Mouse (Mus musculus): ENCODE results near the gene Clip3.

Gene Clip3

GRCm38 (mm10) chr7:30289071-30289713 is 2.3 kb upstream of the Clip3 start:
- no peaks in the 10 kb centered on the region for H3K9me3 ChIP-seq (ENCODE audit: low read length)
- no peaks in the 10 kb centered on the region for H3K36me3 ChIP-seq (ENCODE audit: insufficient read depth, low read length)
- H3K4me1 ChIP-seq (replicated peaks; ENCODE audit: low read depth, low read length), result peaks cover 61% of the 10 kb centered on the region
- H3K4me3 ChIP-seq (replicated peaks; ENCODE audit: low read length), result peak overlapping the region; percentile 50
- H3K27me3 ChIP-seq (ENCODE audit: insufficient read depth, low read length), result no peaks in the 10 kb centered on the region
- TF ChIP-seq NANOG (IDR thresholded peaks at IDR 0.05; ENCODE audit: borderline replicate concordance, low read length) (no peak), POU5F1 (IDR thresholded peaks at IDR 0.05; ENCODE audit: borderline replicate concordance, low read length) (no peak), CTCF (conservative IDR thresholded peaks at IDR 0.05; ENCODE audit: low read length) (no peak)

- Histone ChIP-seq H3K36me3 (ENCODE audit: insufficient read depth, low read length) (no peaks in the 10 kb centered on the region), H3K4me3 (replicated peaks; ENCODE audit: low read length) (peak overlapping the region; percentile 50), H3K9me3 (ENCODE audit: low read length) (no peaks in the 10 kb centered on the region), H3K4me1 (replicated peaks; ENCODE audit: low read depth, low read length) (peaks cover 61% of the 10 kb centered on the region), H3K27me3 (ENCODE audit: insufficient read depth, low read length) (no peaks in the 10 kb centered on the region)
- no peak for TF ChIP-seq CTCF (conservative IDR thresholded peaks at IDR 0.05; ENCODE audit: low read length)
Measured at GRCm38 (mm10) chr7:30289714-30290399, 1.7 kb upstream of the Clip3 start.

GRCm38 (mm10) chr7:30293795-30294194 is 2.3 kb downstream of the Clip3 start:
- H3K4me3 ChIP-seq (replicated peaks; ENCODE audit: low read length), result no peak overlapping the region
- TF ChIP-seq POU5F1 (IDR thresholded peaks at IDR 0.05; ENCODE audit: borderline replicate concordance, low read length), result no peak
- TF ChIP-seq CTCF (conservative IDR thresholded peaks at IDR 0.05; ENCODE audit: low read length), result no peak
- no peak for TF ChIP-seq NANOG (IDR thresholded peaks at IDR 0.05; ENCODE audit: borderline replicate concordance, low read length)
- H3K36me3 ChIP-seq (ENCODE audit: insufficient read depth, low read length), result 0 out of 2 replicates have a peak, but pooled peaks cover 4% of the 10 kb centered on the region
- peaks cover 57% of the 10 kb centered on the region for H3K4me1 ChIP-seq (replicated peaks; ENCODE audit: low read depth, low read length)
- no peaks in the 10 kb centered on the region for H3K9me3 ChIP-seq (ENCODE audit: low read length)
- no peaks in the 10 kb centered on the region for H3K27me3 ChIP-seq (ENCODE audit: insufficient read depth, low read length)

DNA sequence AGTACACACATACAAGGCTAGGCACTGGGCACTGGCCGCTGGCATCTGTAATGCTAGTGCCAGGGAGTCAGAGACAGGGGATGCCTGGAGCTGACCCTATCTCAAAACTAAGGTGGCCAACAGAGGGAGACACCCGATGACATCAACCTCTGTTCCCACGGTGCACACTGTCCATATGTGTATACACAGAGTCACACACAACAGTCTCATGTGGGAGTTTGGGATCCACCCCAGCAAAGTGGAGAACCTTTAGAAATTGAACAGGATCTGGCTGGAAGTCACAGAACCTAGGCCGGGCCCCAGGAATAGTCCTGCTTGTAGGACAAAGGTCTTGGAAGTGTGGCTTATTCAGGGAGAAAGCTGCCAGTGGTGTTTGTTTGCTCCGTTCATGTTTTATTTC is 2.8 kb downstream of the Clip3 start:
- Histone ChIP-seq H3K4me3 (replicated peaks; ENCODE audit: low read length) (no peak overlapping the region), H3K27me3 (ENCODE audit: insufficient read depth, low read length) (no peaks in the 10 kb centered on the region), H3K9me3 (ENCODE audit: low read length) (no peaks in the 10 kb centered on the region), H3K4me1 (replicated peaks; ENCODE audit: low read depth, low read length) (peaks cover 56% of the 10 kb centered on the region), H3K36me3 (ENCODE audit: insufficient read depth, low read length) (0 out of 2 replicates have a peak, but pooled peaks cover 4% of the 10 kb centered on the region)
- TF ChIP-seq POU5F1 (IDR thresholded peaks at IDR 0.05; ENCODE audit: borderline replicate concordance, low read length), result no peak
- TF ChIP-seq CTCF (conservative IDR thresholded peaks at IDR 0.05; ENCODE audit: low read length), result no peak

DNA sequence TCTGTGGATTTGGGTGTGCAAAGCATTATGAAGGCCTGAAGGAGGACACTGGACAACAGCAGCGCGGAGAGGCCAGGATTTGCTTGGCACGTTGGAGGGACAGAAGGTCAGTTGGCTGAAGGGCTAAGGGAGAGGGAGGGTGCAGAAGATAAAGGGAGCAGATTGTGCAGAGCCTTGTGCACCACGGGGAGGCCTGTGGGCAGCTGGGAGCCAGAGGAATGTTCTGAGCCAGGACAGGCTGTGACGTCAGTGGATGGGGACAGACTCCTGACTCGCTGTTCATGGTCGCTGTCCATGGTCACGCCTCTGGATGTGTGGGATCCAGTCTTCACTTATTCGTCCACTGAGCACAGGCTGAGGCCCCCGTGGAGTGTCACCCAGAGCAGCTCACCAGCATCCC is 3.6 kb downstream of the Clip3 start:
- H3K9me3 ChIP-seq (ENCODE audit: low read length), result no peaks in the 10 kb centered on the region
- TF ChIP-seq POU5F1 (IDR thresholded peaks at IDR 0.05; ENCODE audit: borderline replicate concordance, low read length) (no peak), NANOG (IDR thresholded peaks at IDR 0.05; ENCODE audit: borderline replicate concordance, low read length) (no peak), CTCF (conservative IDR thresholded peaks at IDR 0.05; ENCODE audit: low read length) (no peak)
- peaks cover 56% of the 10 kb centered on the region for H3K4me1 ChIP-seq (replicated peaks; ENCODE audit: low read depth, low read length)
- H3K36me3 ChIP-seq (ENCODE audit: insufficient read depth, low read length), result 0 out of 2 replicates have a peak, but pooled peaks cover 4% of the 10 kb centered on the region
- no peak overlapping the region for H3K4me3 ChIP-seq (replicated peaks; ENCODE audit: low read length)
- no peaks in the 10 kb centered on the region for H3K27me3 ChIP-seq (ENCODE audit: insufficient read depth, low read length)

GRCm38 (mm10) chr7:30296816-30297215 is 5.3 kb downstream of the Clip3 start:
- Histone ChIP-seq H3K36me3 (ENCODE audit: insufficient read depth, low read length) (0 out of 2 replicates have a peak, but pooled peaks cover 6% of the 10 kb centered on the region), H3K9me3 (ENCODE audit: low read length) (no peaks in the 10 kb centered on the region), H3K4me3 (replicated peaks; ENCODE audit: low read length) (0 out of 2 replicates have a peak overlapping the region, but pooled peaks have one; percentile 23), H3K27me3 (ENCODE audit: insufficient read depth, low read length) (no peaks in the 10 kb centered on the region), H3K4me1 (replicated peaks; ENCODE audit: low read depth, low read length) (peaks cover 48% of the 10 kb centered on the region)
- no peak for TF ChIP-seq NANOG (IDR thresholded peaks at IDR 0.05; ENCODE audit: borderline replicate concordance, low read length)
- no peak for TF ChIP-seq CTCF (conservative IDR thresholded peaks at IDR 0.05; ENCODE audit: low read length)

GRCm38 (mm10) chr7:30297266-30297665 is 5.7 kb downstream of the Clip3 start:
- Histone ChIP-seq H3K9me3 (ENCODE audit: low read length) (no peaks in the 10 kb centered on the region), H3K27me3 (ENCODE audit: insufficient read depth, low read length) (no peaks in the 10 kb centered on the region), H3K4me1 (replicated peaks; ENCODE audit: low read depth, low read length) (peaks cover 43% of the 10 kb centered on the region), H3K36me3 (ENCODE audit: insufficient read depth, low read length) (peaks cover 7% of the 10 kb centered on the region; the same call in 1 of the 2 replicates), H3K4me3 (replicated peaks; ENCODE audit: low read length) (0 out of 2 replicates have a peak overlapping the region, but pooled peaks have one; percentile 23)
- no peak for TF ChIP-seq POU5F1 (IDR thresholded peaks at IDR 0.05; ENCODE audit: borderline replicate concordance, low read length)
- no peak for TF ChIP-seq NANOG (IDR thresholded peaks at IDR 0.05; ENCODE audit: borderline replicate concordance, low read length)
- no peak for TF ChIP-seq CTCF (conservative IDR thresholded peaks at IDR 0.05; ENCODE audit: low read length)

DNA sequence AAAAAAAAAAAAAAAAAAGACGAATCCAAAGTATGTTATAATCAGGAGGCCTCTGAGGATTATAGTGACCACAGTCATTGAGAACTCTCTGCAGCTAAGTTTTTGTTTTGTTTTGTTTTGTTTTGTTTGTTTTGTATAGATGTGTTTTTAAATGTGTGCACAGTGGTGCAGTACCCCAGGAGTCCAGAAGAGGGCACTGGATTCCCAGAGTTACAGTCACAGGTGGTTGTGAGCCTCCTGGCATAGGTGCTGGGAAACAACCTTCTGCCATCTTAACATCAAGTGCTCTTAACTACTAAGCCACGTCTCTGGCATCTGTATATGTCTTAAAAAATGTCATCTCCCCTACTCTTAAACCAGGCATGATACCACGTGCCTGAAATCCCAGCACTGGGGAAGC is 9.4 kb downstream of the Clip3 start:
- TF ChIP-seq CTCF (conservative IDR thresholded peaks at IDR 0.05; ENCODE audit: low read length) (peak; percentile 95), POU5F1 (IDR thresholded peaks at IDR 0.05; ENCODE audit: borderline replicate concordance, low read length) (no peak), NANOG (IDR thresholded peaks at IDR 0.05; ENCODE audit: borderline replicate concordance, low read length) (no peak)
- Histone ChIP-seq H3K36me3 (ENCODE audit: insufficient read depth, low read length) (peaks cover 23% of the 10 kb centered on the region), H3K27me3 (ENCODE audit: insufficient read depth, low read length) (no peaks in the 10 kb centered on the region), H3K4me1 (replicated peaks; ENCODE audit: low read depth, low read length) (peaks cover 40% of the 10 kb centered on the region), H3K4me3 (replicated peaks; ENCODE audit: low read length) (no peak overlapping the region), H3K9me3 (ENCODE audit: low read length) (no peaks in the 10 kb centered on the region)
